Mouse (Mus musculus) bone marrow, adult 2 months (tissue): ENCODE measurements around the gene Gm43517.

Experiments
- CTCF ChIP-seq: fragments of 200-500 bp; IDR thresholded peaks from 2 replicates; pipeline ENCODE4 v1.5.1; 2011; ENCODE audit warnings: low read length, control low read depth; ENCODE audit not compliant: control insufficient read depth, insufficient read depth
- POLR2A ChIP-seq: fragments of 200-500 bp; IDR thresholded peaks from 2 replicates; pipeline ENCODE4 v1.6.1; 2011; ENCODE audit warnings: low read depth, mild to moderate bottlenecking, control low read depth, low read length, borderline replicate concordance; ENCODE audit not compliant: control insufficient read depth

- TF ChIP-seq CTCF (no peak), POLR2A (0 out of 2 replicates have a peak, but pooled peaks have one; percentile 5)
These were observed at the start of gene Gm43517 for GRCm38 (mm10) chr12:49384876-49385630.
